ENCODE assay signal across 16 mouse cellular contexts in the genomic region with DNA sequence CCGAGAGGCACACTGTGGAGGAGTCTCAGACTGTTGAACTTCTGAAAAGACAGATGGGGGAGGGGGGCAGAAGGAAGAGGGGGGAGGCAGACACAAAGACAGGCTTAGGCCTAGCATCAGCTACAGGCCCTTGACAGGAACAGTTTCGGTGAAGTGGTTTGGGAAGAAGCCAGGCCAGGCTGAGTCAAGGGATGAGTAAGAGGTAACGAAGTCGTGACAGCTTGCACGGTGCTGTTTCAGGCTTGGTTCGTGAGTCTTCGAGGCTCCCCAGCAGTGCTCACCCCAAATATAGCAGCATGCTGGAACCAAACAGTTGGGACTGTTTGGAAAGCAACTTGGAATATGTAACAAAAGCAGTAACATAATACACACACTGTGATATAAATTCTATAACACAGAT. TPM values are rescaled to one million over a fixed set of nuclear protein-coding genes. Genes with fewer than 3 reads are reported as not detected.
DNase-seq lines count a peak whose midpoint lies in the region; ATAC-seq and TF ChIP-seq lines count a peak whose summit lies in the region.
"Had no signal": no experiment of that assay in that cellular context is flagged by ENCODE, and none has a peak within 500 bp of the region (broad histone marks: within the 10 kb centered on the region; RNA-seq: fewer than 3 reads in every experiment).

No protein-coding gene starts in this region.

- H3K27ac ChIP-seq in kidney, embryonic 16.5 days (ENCODE audit: low read length) = no peak overlapping the region

- H3K79me2 ChIP-seq in myocyte (ENCODE audit: control insufficient read depth, insufficient read depth) = no peaks in the 10 kb centered on the region

- peak overlapping the region; percentile 32 for H3K4me2 ChIP-seq in myocyte (ENCODE audit: low read depth)
- no peak overlapping the region for H3K4me2 ChIP-seq in kidney, embryonic 16.5 days (replicated peaks; ENCODE audit: low read depth, low read length)

- no peak overlapping the region for H3K4me3 ChIP-seq in myocyte
- no peak overlapping the region for H3K4me3 ChIP-seq in kidney, embryonic 16.5 days (ENCODE audit: low read length)

- no peak for ATAC-seq in kidney, embryonic 16.5 days (ENCODE audit: low FRiP score, low TSS enrichment)
- ATAC-seq: intestine, postnatal 0 days had no signal

- H3K9ac ChIP-seq in kidney, embryonic 16.5 days (replicated peaks; ENCODE audit: low read length) = no peak overlapping the region

- TF ChIP-seq POLR2A in myocyte (IDR thresholded peaks at IDR 0.05; ENCODE audit: insufficient read length, low read depth) = no peak

- peaks cover 4% of the 10 kb centered on the region for H3K27me3 ChIP-seq in myocyte (ENCODE audit: control insufficient read depth, insufficient read depth, insufficient read length)
- H3K27me3 ChIP-seq in kidney, embryonic 16.5 days (ENCODE audit: insufficient read depth, low read length) = 0 out of 2 replicates have a peak, but pooled peaks cover 2% of the 10 kb centered on the region

- peak; percentile 84 to 88 for DNase-seq in adrenal gland, adult (ENCODE audit: inconsistent age in 2 of 2, low spot score in 1 of 2)
- no peak for DNase-seq in adrenal gland, postnatal 4 days (ENCODE audit: low spot score in 2 of 2)
- peak; percentile 87 for DNase-seq in adrenal gland, adult 2 months
- peak; percentile 84 to 89 for DNase-seq in frontal cortex, postnatal 36 days (ENCODE audit: low spot score in 2 of 2)
- DNase-seq in heart, adult 9 months (ENCODE audit: low spot score in 2 of 2) = no peak
- no peak for DNase-seq in natural killer cell, adult 2 months (ENCODE audit: low spot score in 2 of 2)
- DNase-seq: gastrocnemius, postnatal 25 days; thymus, postnatal 14 days had no signal

- H3K36me3 ChIP-seq in myocyte (ENCODE audit: control insufficient read depth, insufficient read depth) = no peaks in the 10 kb centered on the region
- H3K36me3 ChIP-seq in kidney, embryonic 16.5 days (ENCODE audit: insufficient read depth, low read length) = no peaks in the 10 kb centered on the region

- H3K9me3 ChIP-seq in kidney, embryonic 16.5 days (ENCODE audit: low read length) = no peaks in the 10 kb centered on the region

- 66% methylated on average over 7 of the region's 7 CpGs for WGBS in kidney, embryonic 16.5 days

- H3ac ChIP-seq in myocyte (ENCODE audit: control insufficient read depth, insufficient read length) = no peak overlapping the region

- H3K4me1 ChIP-seq in kidney, embryonic 16.5 days (ENCODE audit: insufficient read depth, low read length) = no peaks in the 10 kb centered on the region

TF ChIP-seq in myocyte, 11 proteins besides CTCF, POLR2A, EP300 and RAD21:
- TF ChIP-seq E2F4 (IDR thresholded peaks at IDR 0.05; ENCODE audit: insufficient read depth) (no peak), CEBPB (IDR thresholded peaks at IDR 0.05; ENCODE audit: insufficient read depth, poor library complexity, severe bottlenecking) (no peak), POLR2AphosphoS2 (IDR thresholded peaks at IDR 0.05; ENCODE audit: insufficient read length, low read depth) (no peak), MAX (IDR thresholded peaks at IDR 0.05; ENCODE audit: low read depth) (no peak), USF1 (IDR thresholded peaks at IDR 0.05; ENCODE audit: low read depth) (no peak), TCF3 (IDR thresholded peaks at IDR 0.05; ENCODE audit: insufficient read length, low read depth) (no peak), SRF (IDR thresholded peaks at IDR 0.05; ENCODE audit: control insufficient read depth, insufficient read length, low read depth) (no peak), TCF12 (IDR thresholded peaks at IDR 0.05; ENCODE audit: insufficient read depth, poor library complexity, severe bottlenecking) (no peak), REST (IDR thresholded peaks at IDR 0.05; ENCODE audit: insufficient read depth, insufficient read length) (no peak), MYOG (IDR thresholded peaks at IDR 0.05; ENCODE audit: control insufficient read depth in 1 of 3, insufficient read depth in 1 of 3, insufficient read length in 2 of 3, low read depth in 2 of 3) (no peak), MYOD1 (IDR thresholded peaks at IDR 0.05; ENCODE audit: control insufficient read depth in 1 of 3, insufficient read length in 2 of 3, low read depth in 2 of 3) (no peak)

RNA-seq across cellular contexts. Expression of gene Spesp1, which starts 2.3 kb away (rescaled TPM):
- not detected for total RNA-seq in adrenal gland, postnatal 4 days (2021)
- not detected for total RNA-seq in adrenal gland, adult 2 months (2021)
- not detected in 2 replicates for polyA plus RNA-seq in adrenal gland, adult 2 months (2012; rRNA removed)
- not detected for polyA plus RNA-seq in myocyte (2012; fragmentation: generic; extraction: Trizol)
- not detected in 2 replicates for polyA plus RNA-seq in kidney, embryonic 16.5 days (2015; fragmentation: Nextera tagmentation; extraction: Ambion mirVana)
- total RNA-seq: gastrocnemius, postnatal 25 days; monocyte, adult 5-6 weeks had no signal
- polyA plus RNA-seq: embryonic facial prominence, embryonic 11.5 days; heart, postnatal 0 days; intestine, postnatal 0 days; limb, embryonic 11.5 days; lung, embryonic 16.5 days had no signal

RNA-seq across cellular contexts. Expression of gene Anp32a, which starts 56.8 kb away (rescaled TPM):
- 100 to 1,000 TPM; 437 to 471 TPM for total RNA-seq in adrenal gland, postnatal 4 days (2021)
- total RNA-seq in adrenal gland, adult 2 months (2021) = 100 to 1,000 TPM; 278 to 501 TPM
- polyA plus RNA-seq in adrenal gland, adult 2 months (2012; rRNA removed) = 8.0 and 9.8 TPM in 2 replicates
- 83.9 TPM for polyA plus RNA-seq in myocyte (2012; fragmentation: generic; extraction: Trizol)
- polyA plus RNA-seq in kidney, embryonic 16.5 days (2015; fragmentation: Nextera tagmentation; extraction: Ambion mirVana) = 196 and 238 TPM in 2 replicates

Comparison
In these comparisons a context has a peak if more than half of its experiments do, and no peak if none do; other contexts are left out.
1. DNase-seq: peak in adrenal gland, adult (2 of 2), adrenal gland, adult 2 months (single experiment) and frontal cortex, postnatal 36 days (2 of 2); none in adrenal gland, postnatal 4 days (0 of 2), heart, adult 9 months (0 of 2) and natural killer cell, adult 2 months (0 of 2).